Mouse (Mus musculus) heart, embryonic 12.5 days (tissue): ENCODE measurements around the gene Rbm44. TPM values are rescaled to one million over a fixed set of nuclear protein-coding genes. Genes with fewer than 3 reads are reported as not detected.

ENCODE experiments used
- ATAC-seq: fragments of 200-750 bp; cut with Nextera tagmentation; 2 replicates; pipeline ENCODE4 v1.8.0; 2017; ENCODE audit warnings: moderate TSS enrichment, moderate library complexity; ENCODE audit not compliant: insufficient number of reproducible peaks, low FRiP score
- H3K27ac ChIP-seq: fragments of 300-500 bp; sonication (generic); 2 replicates; pipeline ENCODE4 v1.5.1; 2016; ENCODE audit warnings: mild to moderate bottlenecking, moderate library complexity; ENCODE audit not compliant: poor library complexity, severe bottlenecking
- H3K27me3 ChIP-seq: fragments of 300-500 bp; sonication (generic); replicated peaks from 2 replicates; pipeline ENCODE4 v1.6.1; 2016; ENCODE audit warnings: mild to moderate bottlenecking, moderate library complexity
- H3K36me3 ChIP-seq: fragments of 300-500 bp; sonication (generic); 2 replicates; pipeline ENCODE4 v1.6.1; 2016; ENCODE audit warnings: mild to moderate bottlenecking, moderate library complexity
- H3K4me1 ChIP-seq: fragments of 300-500 bp; sonication (generic); replicated peaks from 2 replicates; pipeline ENCODE4 v1.6.1; 2016; ENCODE audit warnings: mild to moderate bottlenecking
- H3K4me2 ChIP-seq: fragments of 300-500 bp; sonication (generic); 2 replicates; pipeline ENCODE4 v1.6.1; 2016; ENCODE audit warnings: mild to moderate bottlenecking, moderate library complexity
- H3K4me3 ChIP-seq: fragments of 300-500 bp; sonication (generic); 2 replicates; pipeline ENCODE4 v1.5.1; 2016; ENCODE audit warnings: mild to moderate bottlenecking
- H3K9ac ChIP-seq: fragments of 300-500 bp; sonication (generic); 2 replicates; pipeline ENCODE4 v1.6.1; 2016; ENCODE audit warnings: mild to moderate bottlenecking, moderate library complexity
- H3K9me3 ChIP-seq: fragments of 300-500 bp; sonication (generic); replicated peaks from 2 replicates; pipeline ENCODE4 v1.6.1; 2016; ENCODE audit warnings: mild to moderate bottlenecking, moderate library complexity
- WGBS: fragments of 180-500 bp; shearing (Covaris S2); methylation state at CpG from one replicate; pipeline ENCODE4 v1.1.7; 2016; 5-methylcytosine and 5-hydroxymethylcytosine counted together
- polyA plus RNA-seq: library from polyadenylated mRNA; unstranded; fragments of >200 nt; fragmentation: Nextera tagmentation; extraction: Ambion mirVana; gene quantifications from 2 replicates; pipeline ENCODE4 v1.2.1, GENCODE M21; 2016

Rbm44 gene
- 2.1 and 2.7 TPM in 2 replicates for polyA plus RNA-seq

GRCm38 (mm10) chr1:91144813-91145212, at the start of gene Rbm44:
Gene Rbm44, plus strand, starts transcription at chr1:91145089.
- no peaks in the 10 kb centered on the region for H3K36me3 ChIP-seq
- H3K4me1 ChIP-seq = no peaks in the 10 kb centered on the region
- ATAC-seq = no peak; the same call in 1 of the 2 replicates
- H3K27me3 ChIP-seq = no peaks in the 10 kb centered on the region
- peak within 1 kb of the TSS; percentile 28 for H3K4me3 ChIP-seq
- no peak within 1 kb of the TSS for H3K27ac ChIP-seq
- 50% methylated on average over 20 of the region's 20 CpGs for WGBS
- H3K4me2 ChIP-seq = peak within 1 kb of the TSS; percentile 46
- H3K9me3 ChIP-seq = peaks cover 7% of the 10 kb centered on the region; the same call in 1 of the 2 replicates
- H3K9ac ChIP-seq = 0 out of 2 replicates have a peak within 1 kb of the TSS, but pooled peaks have one; percentile 24

- H3K9ac ChIP-seq = no peak overlapping the region
- H3K4me3 ChIP-seq = no peak overlapping the region
- peak overlapping the region; percentile 53 for H3K27ac ChIP-seq
- peaks cover 71% of the 10 kb centered on the region for H3K4me1 ChIP-seq
- H3K36me3 ChIP-seq = peaks cover 37% of the 10 kb centered on the region
- no peak for ATAC-seq
- no peak overlapping the region for H3K4me2 ChIP-seq
- no peaks in the 10 kb centered on the region for H3K27me3 ChIP-seq
- no peaks in the 10 kb centered on the region for H3K9me3 ChIP-seq
- WGBS = 47% methylated on average over 3 of the region's 3 CpGs
Observed at GRCm38 (mm10) chr1:91095258-91095657, 49.6 kb upstream of the Rbm44 start.

- H3K9me3 ChIP-seq = no peaks in the 10 kb centered on the region
- peaks cover 37% of the 10 kb centered on the region for H3K36me3 ChIP-seq
- no peak for ATAC-seq
- peak overlapping the region; percentile 53; the same call in 1 of the 2 replicates for H3K27ac ChIP-seq
- no peak overlapping the region for H3K4me2 ChIP-seq
- no peak overlapping the region; the same call in 1 of the 2 replicates for H3K9ac ChIP-seq
- no peak overlapping the region for H3K4me3 ChIP-seq
- 50% methylated on average over 1 of the region's 1 CpGs for WGBS
- no peaks in the 10 kb centered on the region for H3K27me3 ChIP-seq
- peaks cover 68% of the 10 kb centered on the region for H3K4me1 ChIP-seq
Observed at GRCm38 (mm10) chr1:91095853-91096252, 49.0 kb upstream of the Rbm44 start.

- Histone ChIP-seq H3K9ac (no peak overlapping the region), H3K27me3 (no peaks in the 10 kb centered on the region), H3K9me3 (no peaks in the 10 kb centered on the region), H3K4me1 (peaks cover 64% of the 10 kb centered on the region), H3K4me3 (no peak overlapping the region), H3K4me2 (no peak overlapping the region), H3K27ac (peak overlapping the region; percentile 53; the same call in 1 of the 2 replicates), H3K36me3 (peaks cover 40% of the 10 kb centered on the region)
- WGBS = 62% methylated on average over 5 of the region's 5 CpGs
- no peak for ATAC-seq
Observed at GRCm38 (mm10) chr1:91096490-91096889, 48.4 kb upstream of the Rbm44 start.

- Histone ChIP-seq H3K36me3 (peaks cover 45% of the 10 kb centered on the region), H3K4me3 (no peak overlapping the region), H3K4me2 (no peak overlapping the region), H3K4me1 (peaks cover 55% of the 10 kb centered on the region), H3K27me3 (no peaks in the 10 kb centered on the region), H3K9ac (no peak overlapping the region), H3K27ac (0 out of 2 replicates have a peak overlapping the region, but pooled peaks have one; percentile 77), H3K9me3 (no peaks in the 10 kb centered on the region)
- no peak for ATAC-seq
- 85% methylated on average over 11 of the region's 11 CpGs for WGBS
Observed at GRCm38 (mm10) chr1:91097283-91097834, 47.5 kb upstream of the Rbm44 start.

GRCm38 (mm10) chr1:91098887-91099286, 46.0 kb upstream of the Rbm44 start:
- Histone ChIP-seq H3K4me1 (peaks cover 56% of the 10 kb centered on the region), H3K4me3 (no peak overlapping the region), H3K9me3 (no peaks in the 10 kb centered on the region), H3K27ac (peak overlapping the region; percentile 77), H3K4me2 (no peak overlapping the region), H3K27me3 (no peaks in the 10 kb centered on the region), H3K36me3 (peaks cover 55% of the 10 kb centered on the region), H3K9ac (peak overlapping the region; percentile 40; the same call in 1 of the 2 replicates)
- ATAC-seq = peak; percentile 78
- 10% methylated on average over 6 of the region's 6 CpGs for WGBS

- peak overlapping the region; percentile 36; the same call in 1 of the 2 replicates for H3K27ac ChIP-seq
- ATAC-seq = no peak
- H3K4me2 ChIP-seq = no peak overlapping the region
- no peaks in the 10 kb centered on the region for H3K9me3 ChIP-seq
- H3K9ac ChIP-seq = no peak overlapping the region
- no peaks in the 10 kb centered on the region for H3K27me3 ChIP-seq
- peaks cover 69% of the 10 kb centered on the region for H3K36me3 ChIP-seq
- H3K4me3 ChIP-seq = no peak overlapping the region
- peaks cover 32% of the 10 kb centered on the region for H3K4me1 ChIP-seq
- WGBS = 76% methylated on average over 11 of the region's 11 CpGs
Observed at GRCm38 (mm10) chr1:91101709-91102440, 43.0 kb upstream of the Rbm44 start.

GRCm38 (mm10) chr1:91103366-91103983, 41.4 kb upstream of the Rbm44 start:
- Histone ChIP-seq H3K36me3 (peaks cover 75% of the 10 kb centered on the region), H3K9me3 (no peaks in the 10 kb centered on the region), H3K9ac (no peak overlapping the region), H3K27ac (no peak overlapping the region), H3K4me2 (no peak overlapping the region), H3K4me1 (peaks cover 33% of the 10 kb centered on the region), H3K4me3 (no peak overlapping the region), H3K27me3 (no peaks in the 10 kb centered on the region)
- no peak for ATAC-seq
- WGBS = 86% methylated on average over 15 of the region's 15 CpGs

GRCm38 (mm10) chr1:91107548-91107947, 37.3 kb upstream of the Rbm44 start:
- Histone ChIP-seq H3K27ac (peak overlapping the region; percentile 89; the same call in 1 of the 2 replicates), H3K4me2 (no peak overlapping the region), H3K9ac (no peak overlapping the region; the same call in 1 of the 2 replicates), H3K27me3 (no peaks in the 10 kb centered on the region), H3K36me3 (peaks cover 74% of the 10 kb centered on the region), H3K9me3 (no peaks in the 10 kb centered on the region), H3K4me1 (peaks cover 54% of the 10 kb centered on the region), H3K4me3 (no peak overlapping the region)
- 59% methylated on average over 5 of the region's 5 CpGs for WGBS
- ATAC-seq = no peak

- no peaks in the 10 kb centered on the region for H3K27me3 ChIP-seq
- H3K4me2 ChIP-seq = peak overlapping the region; percentile 18
- H3K36me3 ChIP-seq = peaks cover 73% of the 10 kb centered on the region
- H3K27ac ChIP-seq = peak overlapping the region; percentile 89
- H3K9me3 ChIP-seq = no peaks in the 10 kb centered on the region
- H3K4me3 ChIP-seq = no peak overlapping the region
- 11% methylated on average over 4 of the region's 4 CpGs for WGBS
- ATAC-seq = peak; percentile 75
- H3K9ac ChIP-seq = no peak overlapping the region
- H3K4me1 ChIP-seq = peaks cover 44% of the 10 kb centered on the region
Observed at GRCm38 (mm10) chr1:91109302-91109701, 35.6 kb upstream of the Rbm44 start.

- no peaks in the 10 kb centered on the region for H3K27me3 ChIP-seq
- ATAC-seq = no peak
- no peak overlapping the region for H3K4me3 ChIP-seq
- H3K27ac ChIP-seq = no peak overlapping the region
- H3K36me3 ChIP-seq = peaks cover 68% of the 10 kb centered on the region
- H3K4me2 ChIP-seq = no peak overlapping the region
- H3K4me1 ChIP-seq = peaks cover 38% of the 10 kb centered on the region
- no peaks in the 10 kb centered on the region for H3K9me3 ChIP-seq
- H3K9ac ChIP-seq = no peak overlapping the region
- 90% methylated on average over 14 of the region's 14 CpGs for WGBS
Observed at GRCm38 (mm10) chr1:91112171-91112570, 32.7 kb upstream of the Rbm44 start.
